Mouse (Mus musculus) neutrophil, adult 59 days (primary cell): ENCODE measurements around the gene Acat2. TPM values are rescaled to one million over a fixed set of nuclear protein-coding genes. Genes with fewer than 3 reads are reported as not detected.

Experiments
- total RNA-seq, 2 experiments: library from RNA; stranded (reverse); gene quantifications; 1 replicate in 1 of 2; 2 replicates in 1 of 2; pipeline ENCODE4 v1.2.4; 2023

The Acat2 gene
- total RNA-seq, result 10 to 100 TPM in 1 of 2 experiments, 1 to 10 TPM in 1; 9.1 to 11.6 TPM

GRCm38 (mm10) chr17:12960331-12960873 lies at the start of gene Acat2:
Acat2 (minus strand) TSS chr17:12960747.

GRCm38 (mm10) chr17:13006546-13006945 lies 46.0 kb upstream of the Acat2 start, which contains the start of gene Sod2:
Sod2 (plus strand) TSS chr17:13006846.

GRCm38 (mm10) chr17:12994069-12994468 lies 33.5 kb upstream of the Acat2 start, which contains the start of gene Wtap:
Wtap (minus strand) TSS chr17:12994169.

GRCm38 (mm10) chr17:12940151-12940805 lies 20.3 kb downstream of the Acat2 start, which contains the start of gene Acat3:
Acat3 (minus strand) TSS chr17:12940600.

GRCm38 (mm10) chr17:12915881-12916583 lies 44.5 kb downstream of the Acat2 start, which contains the start of gene Mrpl18:
Mrpl18 (minus strand) TSS chr17:12916345.

GRCm38 (mm10) chr17:12915488-12915880 lies 45.1 kb downstream of the Acat2 start, which contains the start of gene Tcp1:
Tcp1 (plus strand) TSS chr17:12915701.

GRCm38 (mm10) chr17:12909361-12910280 lies 50.9 kb downstream of the Acat2 start, which contains the start of gene Pnldc1:
Pnldc1 (minus strand) TSS chr17:12910230.

Other genes starting within 250 kb of the Acat2 start
- 10 to 100 TPM; 21.7 to 23.8 TPM for gene Igf2r, start 191.1 kb downstream of the Acat2 start, total RNA-seq
- not detected for gene Mas1, start 92.6 kb downstream of the Acat2 start, total RNA-seq
- gene Mrgprh, start 84.7 kb downstream of the Acat2 start, total RNA-seq, result not detected
- 1 to 10 TPM in 1 of 2 experiments, not detected in 1; 1.0 TPM for gene Pnldc1, start 50.5 kb downstream of the Acat2 start, total RNA-seq
- gene Tcp1, start 45.0 kb downstream of the Acat2 start, total RNA-seq, result 100 to 1,000 TPM in 1 of 2 experiments, 10 to 100 TPM in 1; 91.0 to 105 TPM
- gene Mrpl18, start 44.4 kb downstream of the Acat2 start, total RNA-seq, result 10 to 100 TPM; 47.5 to 48.5 TPM
- not detected for gene Acat3, start 20.1 kb downstream of the Acat2 start, total RNA-seq
- 10 to 100 TPM; 64.7 to 72.5 TPM for gene Wtap, start 33.4 kb upstream of the Acat2 start, total RNA-seq
- 10 to 100 TPM; 39.6 to 54.0 TPM for gene Sod2, start 46.1 kb upstream of the Acat2 start, total RNA-seq
- gene Gpr31b, start 91.5 kb upstream of the Acat2 start, total RNA-seq, result under 1 TPM; 0.44 to 0.53 TPM
- gene Tcp10b, start 100.4 kb upstream of the Acat2 start, total RNA-seq, result not detected
- under 1 TPM; 0.22 to 0.71 TPM for gene Unc93a, start 171.1 kb upstream of the Acat2 start, total RNA-seq